Mouse (Mus musculus) heart, adult 2 months (tissue): ENCODE measurements around the gene Anks1.

ENCODE experiments used
- CTCF ChIP-seq: fragments of 200-600 bp; IDR thresholded peaks from 2 replicates; pipeline ENCODE4 v1.8.1; 2022; ENCODE audit warnings: antibody characterized with exemption, mild to moderate bottlenecking, moderate library complexity
- EP300 ChIP-seq: fragments of 200-500 bp; IDR thresholded peaks from 2 replicates; pipeline ENCODE4 v1.6.1; 2011; ENCODE audit warnings: low read depth, low read length, control low read depth; ENCODE audit not compliant: insufficient read depth
- POLR2A ChIP-seq: fragments of 200-500 bp; IDR thresholded peaks from 2 replicates; pipeline ENCODE4 v1.6.1; 2011; ENCODE audit warnings: mild to moderate bottlenecking, low read depth, low read length, control low read depth; ENCODE audit not compliant: insufficient read depth

DNA sequence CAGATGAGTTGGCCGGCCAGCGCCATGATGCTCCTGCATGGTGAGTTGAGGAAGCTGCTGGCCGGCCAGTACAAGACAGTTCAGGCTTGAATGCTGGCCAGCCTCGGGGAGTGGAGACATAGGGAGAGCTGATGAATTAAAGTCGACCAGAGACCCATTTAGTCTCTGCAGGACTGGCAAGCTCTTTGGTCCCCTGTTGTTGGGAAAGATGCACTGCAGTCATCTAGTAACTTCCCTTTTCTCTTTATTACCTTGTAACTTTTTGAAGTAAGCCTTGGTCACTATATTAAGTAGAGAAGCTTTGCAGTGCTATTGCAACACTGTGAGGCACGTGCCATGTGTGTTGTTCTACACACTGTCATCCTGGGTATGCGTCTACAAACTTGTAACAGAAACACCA, 16.4 kb downstream of the Anks1 start:
- TF ChIP-seq CTCF: 0 out of 2 replicates have a peak, but pooled peaks have one; percentile 13
- no peak for TF ChIP-seq POLR2A
- no peak for TF ChIP-seq EP300
